Mouse (Mus musculus) embryonic facial prominence, embryonic 13.5 days (tissue): ENCODE measurements around the gene Iqcd. TPM values are rescaled to one million over a fixed set of nuclear protein-coding genes. Genes with fewer than 3 reads are reported as not detected.
A peak's percentile ranks its signal among the peaks of the same experiment; 100 is the strongest.

Experiments used
- ATAC-seq: fragments of 200-750 bp; cut with Nextera tagmentation; 2 replicates; pipeline ENCODE4 v1.8.0; 2017; ENCODE audit warnings: low read depth; ENCODE audit not compliant: insufficient number of reproducible peaks, insufficient read depth, low FRiP score, low TSS enrichment
- H3K27ac ChIP-seq: fragments of 300-500 bp; sonication (generic); 2 replicates; pipeline ENCODE4 v1.5.1; 2015; ENCODE audit warnings: moderate library complexity, mild to moderate bottlenecking, inconsistent platforms
- H3K27me3 ChIP-seq: fragments of 300-500 bp; sonication (generic); 2 replicates; pipeline ENCODE4 v1.6.1; 2015; ENCODE audit warnings: mild to moderate bottlenecking, inconsistent platforms
- H3K36me3 ChIP-seq: fragments of 300-500 bp; sonication (generic); 2 replicates; pipeline ENCODE4 v1.6.1; 2015; ENCODE audit warnings: mild to moderate bottlenecking, inconsistent platforms
- H3K4me1 ChIP-seq: fragments of 300-500 bp; sonication (generic); 2 replicates; pipeline ENCODE4 v1.6.1; 2015; ENCODE audit warnings: inconsistent platforms
- H3K4me2 ChIP-seq: fragments of 300-500 bp; sonication (generic); 2 replicates; pipeline ENCODE4 v1.6.1; 2015; ENCODE audit warnings: moderate library complexity, mild to moderate bottlenecking, inconsistent platforms
- H3K4me3 ChIP-seq: fragments of 300-500 bp; sonication (generic); 2 replicates; pipeline ENCODE4 v1.5.1; 2015; ENCODE audit warnings: mild to moderate bottlenecking, inconsistent platforms
- H3K9ac ChIP-seq: fragments of 300-500 bp; sonication (generic); 2 replicates; pipeline ENCODE4 v1.6.1; 2015; ENCODE audit warnings: mild to moderate bottlenecking, inconsistent platforms
- H3K9me3 ChIP-seq: fragments of 300-500 bp; sonication (generic); 2 replicates; pipeline ENCODE4 v1.6.1; 2016; ENCODE audit warnings: inconsistent platforms
- WGBS: fragments of 180-500 bp; shearing (Covaris S2); methylation state at CpG from one replicate; pipeline ENCODE4 v1.1.7; 2015; ENCODE audit warnings: mixed read lengths; 5-methylcytosine and 5-hydroxymethylcytosine counted together
- polyA plus RNA-seq: library from polyadenylated mRNA; unstranded; fragments of >200 nt; fragmentation: Nextera tagmentation; extraction: Ambion mirVana; gene quantifications from 2 replicates; pipeline ENCODE4 v1.2.1, GENCODE M21; 2015

Iqcd gene
- polyA plus RNA-seq, 1 experiment from 2014 or later, result 0.60 TPM

DNA sequence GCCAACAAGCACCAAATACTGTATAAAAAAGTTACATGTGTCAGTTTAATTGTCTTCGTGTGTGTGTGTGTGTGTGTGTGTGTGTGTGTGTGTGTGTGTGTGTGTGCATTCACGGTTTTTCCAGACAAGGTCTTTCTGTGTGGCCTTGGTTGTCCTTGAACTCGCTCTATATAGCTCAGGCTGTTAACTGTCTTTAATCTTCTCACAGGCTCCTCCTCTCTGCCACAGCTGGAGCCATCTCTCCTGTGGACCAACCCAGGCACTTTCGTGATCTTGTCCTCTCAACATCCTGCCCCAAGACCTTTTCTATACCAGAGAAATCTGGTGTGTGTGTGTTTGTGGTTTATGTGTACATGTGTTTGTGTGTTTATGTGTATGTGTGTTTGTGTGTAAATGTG lies 24.9 kb upstream of the Iqcd start:
- H3K27ac ChIP-seq, result peak overlapping the region; percentile 90
- no peaks in the 10 kb centered on the region for H3K27me3 ChIP-seq
- peaks cover 83% of the 10 kb centered on the region for H3K4me1 ChIP-seq
- no peaks in the 10 kb centered on the region for H3K9me3 ChIP-seq
- no peaks in the 10 kb centered on the region for H3K36me3 ChIP-seq
- no peak overlapping the region for H3K9ac ChIP-seq
- WGBS, result 34% methylated on average over 4 of the region's 4 CpGs
- H3K4me3 ChIP-seq, result no peak overlapping the region
- ATAC-seq, result no peak
- H3K4me2 ChIP-seq, result peak overlapping the region; percentile 31; the same call in 1 of the 2 replicates

DNA sequence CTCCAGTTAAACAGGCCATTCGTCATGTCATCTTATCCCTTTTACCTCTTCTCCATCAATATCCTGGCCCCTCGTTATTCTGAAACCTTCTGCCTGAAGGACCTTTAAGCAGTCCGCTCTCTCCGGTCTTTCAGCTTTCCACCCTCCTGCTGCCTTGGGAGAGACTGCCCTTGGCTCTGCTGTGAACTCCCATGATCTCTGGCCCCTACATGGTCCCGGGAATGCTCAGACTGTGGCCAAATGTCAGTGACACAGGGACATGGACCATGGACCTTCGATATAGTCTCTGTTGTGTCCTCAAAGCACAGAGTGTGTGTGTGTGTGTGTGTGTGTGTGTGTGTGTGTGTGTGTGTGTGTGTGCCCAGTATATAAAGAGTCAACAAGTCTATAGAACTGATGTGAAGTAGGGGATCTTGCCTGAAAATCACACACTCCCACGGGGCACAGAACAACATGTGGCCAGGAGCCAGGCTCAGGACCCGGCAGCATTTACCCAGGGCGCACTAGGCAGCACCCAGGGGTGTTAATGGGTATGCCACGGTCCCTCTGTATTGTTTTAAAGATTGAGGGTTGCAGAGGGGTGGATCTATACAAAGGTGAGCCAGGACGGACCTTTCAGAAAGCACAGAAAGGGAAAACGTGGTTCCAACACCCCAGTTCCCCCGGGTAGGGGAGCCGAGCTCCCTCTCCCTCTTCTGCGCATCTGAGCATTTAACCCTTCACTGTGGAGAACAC lies 23.5 kb upstream of the Iqcd start:
- Histone ChIP-seq H3K27ac (peak overlapping the region; percentile 94), H3K9ac (peak overlapping the region; percentile 44), H3K36me3 (no peaks in the 10 kb centered on the region), H3K4me3 (no peak overlapping the region), H3K27me3 (no peaks in the 10 kb centered on the region), H3K4me1 (peaks cover 81% of the 10 kb centered on the region), H3K4me2 (peak overlapping the region; percentile 30; the same call in 1 of the 2 replicates), H3K9me3 (no peaks in the 10 kb centered on the region)
- no peak for ATAC-seq
- 35% methylated on average over 15 of the region's 15 CpGs for WGBS

DNA sequence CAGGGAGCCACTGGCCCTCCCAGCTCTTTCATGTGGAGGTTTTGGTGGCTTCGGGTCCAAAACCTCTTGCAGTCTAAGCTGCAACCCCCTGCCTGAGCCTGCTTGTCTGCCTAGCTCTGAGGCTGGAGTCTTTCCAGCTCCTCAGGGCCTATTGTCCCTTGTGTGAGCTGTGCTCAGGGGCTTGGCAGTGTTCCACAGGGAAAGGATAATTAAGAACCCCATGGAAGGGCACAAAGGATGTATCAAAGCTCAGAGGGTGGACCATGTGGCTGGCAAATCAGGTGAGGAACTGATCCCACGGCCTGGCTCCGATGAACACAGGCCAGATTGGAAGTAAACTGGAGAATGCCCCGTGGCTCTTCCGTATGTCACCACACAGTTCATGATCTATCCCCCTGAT lies 22.7 kb upstream of the Iqcd start:
- Histone ChIP-seq H3K4me2 (0 out of 2 replicates have a peak overlapping the region, but pooled peaks have one; percentile 16), H3K4me1 (peaks cover 81% of the 10 kb centered on the region), H3K36me3 (no peaks in the 10 kb centered on the region), H3K9ac (peak overlapping the region; percentile 44; the same call in 1 of the 2 replicates), H3K9me3 (no peaks in the 10 kb centered on the region), H3K27ac (peak overlapping the region; percentile 94), H3K4me3 (no peak overlapping the region), H3K27me3 (no peaks in the 10 kb centered on the region)
- 32% methylated on average over 5 of the region's 5 CpGs for WGBS
- ATAC-seq, result no peak

GRCm38 (mm10) chr5:120566681-120567252 lies 22.0 kb upstream of the Iqcd start:
- peaks cover 86% of the 10 kb centered on the region for H3K4me1 ChIP-seq
- H3K27me3 ChIP-seq, result no peaks in the 10 kb centered on the region
- H3K9ac ChIP-seq, result peak overlapping the region; percentile 44
- no peak overlapping the region for H3K4me3 ChIP-seq
- peak overlapping the region; percentile 29 for H3K4me2 ChIP-seq
- H3K9me3 ChIP-seq, result no peaks in the 10 kb centered on the region
- H3K27ac ChIP-seq, result peak overlapping the region; percentile 94
- no peaks in the 10 kb centered on the region for H3K36me3 ChIP-seq
- WGBS, result 43% methylated on average over 9 of the region's 9 CpGs
- ATAC-seq, result no peak

DNA sequence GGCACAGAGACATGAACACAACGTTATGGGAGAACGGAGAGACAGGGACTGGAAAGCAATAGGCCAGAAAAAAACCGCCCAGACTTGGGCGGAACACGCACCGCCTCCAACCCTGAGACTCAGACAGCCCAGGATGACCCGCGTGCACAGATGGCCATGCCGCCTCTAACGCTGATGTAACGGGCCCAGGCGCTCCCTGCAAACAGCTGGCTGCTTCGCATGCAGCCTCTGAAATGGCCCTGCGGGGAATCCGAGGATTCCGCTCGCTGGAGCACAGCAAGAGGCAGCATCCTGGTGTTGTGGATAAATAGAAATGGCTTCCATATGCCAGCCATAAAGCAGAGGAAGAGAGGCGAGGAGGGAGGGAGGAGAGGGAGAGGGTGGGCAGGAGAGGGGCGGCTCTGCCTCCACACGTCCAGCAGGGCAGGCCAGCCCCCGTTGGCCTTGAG lies 21.5 kb upstream of the Iqcd start:
- Histone ChIP-seq H3K4me2 (peak overlapping the region; percentile 29), H3K27me3 (no peaks in the 10 kb centered on the region), H3K36me3 (no peaks in the 10 kb centered on the region), H3K4me1 (peaks cover 87% of the 10 kb centered on the region), H3K9ac (peak overlapping the region; percentile 33), H3K27ac (peak overlapping the region; percentile 94), H3K4me3 (no peak overlapping the region), H3K9me3 (no peaks in the 10 kb centered on the region)
- peak; percentile 50 for ATAC-seq
- 8% methylated on average over 21 of the region's 21 CpGs for WGBS

- H3K4me3 ChIP-seq, result no peak overlapping the region
Measured at GRCm38 (mm10) chr5:120567761-120568211, 21.0 kb upstream of the Iqcd start.

GRCm38 (mm10) chr5:120568336-120568768 lies 20.5 kb upstream of the Iqcd start:
- H3K4me1 ChIP-seq, result peaks cover 78% of the 10 kb centered on the region
- no peaks in the 10 kb centered on the region for H3K27me3 ChIP-seq
- peak overlapping the region; percentile 29 for H3K4me2 ChIP-seq
- no peak for ATAC-seq
- no peak overlapping the region for H3K4me3 ChIP-seq
- peak overlapping the region; percentile 33; the same call in 1 of the 2 replicates for H3K9ac ChIP-seq
- WGBS, result 56% methylated on average over 9 of the region's 9 CpGs
- 0 out of 2 replicates have a peak, but pooled peaks cover 3% of the 10 kb centered on the region for H3K36me3 ChIP-seq
- H3K27ac ChIP-seq, result peak overlapping the region; percentile 94
- H3K9me3 ChIP-seq, result no peaks in the 10 kb centered on the region

More at GRCm38 (mm10) chr5:120567761-120568211, 21.0 kb upstream of the Iqcd start:
- Histone ChIP-seq H3K4me2 (peak overlapping the region; percentile 29), H3K27ac (peak overlapping the region; percentile 94), H3K9me3 (no peaks in the 10 kb centered on the region), H3K36me3 (no peaks in the 10 kb centered on the region), H3K9ac (peak overlapping the region; percentile 33), H3K4me1 (peaks cover 84% of the 10 kb centered on the region), H3K27me3 (no peaks in the 10 kb centered on the region)
- WGBS, result 32% methylated on average over 14 of the region's 14 CpGs
- ATAC-seq, result no peak

DNA sequence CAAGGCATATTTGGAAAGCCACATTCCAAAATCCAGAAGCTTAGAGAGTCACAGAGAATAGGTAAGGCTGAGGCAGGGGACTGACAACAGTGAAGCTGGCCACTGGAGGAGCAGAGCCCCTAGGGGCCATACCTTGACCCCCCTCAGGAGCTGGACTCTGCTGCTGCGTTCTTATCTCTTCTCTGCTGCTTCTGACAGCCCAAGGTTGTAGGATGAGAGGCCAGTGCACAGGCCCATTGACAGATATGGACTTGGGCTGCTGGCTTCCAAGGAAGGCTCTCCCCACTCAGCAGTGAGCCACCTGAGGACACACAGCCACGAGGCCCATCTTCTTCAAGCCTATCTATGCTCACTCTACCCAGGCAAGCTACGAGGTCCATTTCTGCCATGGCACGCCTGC lies 19.9 kb upstream of the Iqcd start:
- Histone ChIP-seq H3K27me3 (no peaks in the 10 kb centered on the region), H3K36me3 (0 out of 2 replicates have a peak, but pooled peaks cover 3% of the 10 kb centered on the region), H3K4me1 (peaks cover 72% of the 10 kb centered on the region), H3K9me3 (no peaks in the 10 kb centered on the region), H3K4me3 (no peak overlapping the region), H3K4me2 (no peak overlapping the region), H3K27ac (peak overlapping the region; percentile 94), H3K9ac (no peak overlapping the region)
- WGBS, result 80% methylated on average over 4 of the region's 4 CpGs
- ATAC-seq, result no peak

DNA sequence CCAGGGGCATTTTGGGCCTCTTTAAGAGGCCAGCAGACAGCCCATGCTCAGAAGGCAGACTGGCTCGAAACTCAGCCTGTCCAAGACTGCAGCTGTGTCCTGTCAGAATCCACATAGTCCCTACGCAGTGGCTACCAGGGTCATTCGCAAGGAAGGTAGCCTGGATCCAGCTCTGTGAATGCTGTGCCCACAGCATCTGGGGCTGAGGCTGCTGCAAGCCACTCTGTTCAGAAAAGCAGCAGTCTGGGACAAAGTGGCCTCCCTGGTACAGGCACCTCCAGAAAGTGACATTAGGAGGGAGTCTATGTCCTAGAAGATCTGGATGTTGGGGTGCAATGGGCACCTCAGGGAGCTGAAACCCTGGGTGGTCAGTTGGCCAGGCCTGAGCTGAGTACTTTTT lies 19.0 kb upstream of the Iqcd start:
- Histone ChIP-seq H3K9me3 (no peaks in the 10 kb centered on the region), H3K4me2 (no peak overlapping the region), H3K4me3 (no peak overlapping the region), H3K27ac (no peak overlapping the region), H3K9ac (no peak overlapping the region), H3K27me3 (no peaks in the 10 kb centered on the region), H3K4me1 (peaks cover 67% of the 10 kb centered on the region), H3K36me3 (0 out of 2 replicates have a peak, but pooled peaks cover 3% of the 10 kb centered on the region)
- 90% methylated on average over 3 of the region's 3 CpGs for WGBS
- ATAC-seq, result no peak

- 83% methylated on average over 11 of the region's 11 CpGs for WGBS
- H3K27ac ChIP-seq, result peak overlapping the region; percentile 45; the same call in 1 of the 2 replicates
Measured at GRCm38 (mm10) chr5:120570289-120570897, 18.4 kb upstream of the Iqcd start.

GRCm38 (mm10) chr5:120571056-120571740 lies 17.6 kb upstream of the Iqcd start:
- 58% methylated on average over 14 of the region's 14 CpGs for WGBS
- Histone ChIP-seq H3K9ac (no peak overlapping the region), H3K4me2 (no peak overlapping the region), H3K27me3 (no peaks in the 10 kb centered on the region), H3K4me3 (no peak overlapping the region), H3K27ac (peak overlapping the region; percentile 45), H3K4me1 (peaks cover 53% of the 10 kb centered on the region), H3K9me3 (no peaks in the 10 kb centered on the region), H3K36me3 (0 out of 2 replicates have a peak, but pooled peaks cover 3% of the 10 kb centered on the region)
- ATAC-seq, result no peak

More at GRCm38 (mm10) chr5:120570289-120570897, 18.4 kb upstream of the Iqcd start:
- H3K9me3 ChIP-seq, result no peaks in the 10 kb centered on the region
- no peak for ATAC-seq
- H3K27me3 ChIP-seq, result no peaks in the 10 kb centered on the region
- H3K9ac ChIP-seq, result no peak overlapping the region
- no peak overlapping the region for H3K4me2 ChIP-seq
- 0 out of 2 replicates have a peak, but pooled peaks cover 3% of the 10 kb centered on the region for H3K36me3 ChIP-seq
- no peak overlapping the region for H3K4me3 ChIP-seq
- H3K4me1 ChIP-seq, result peaks cover 61% of the 10 kb centered on the region
